Mouse (Mus musculus): ENCODE results near the gene Bmpr1b.

GRCm38 (mm10) chr3:141981613-141982432, 187.4 kb downstream of the Bmpr1b start:
- TF ChIP-seq CTCF (IDR thresholded peaks at IDR 0.05; ENCODE audit: insufficient read depth, low read length) (no peak), POLR2A (IDR thresholded peaks at IDR 0.05; ENCODE audit: borderline replicate concordance, extremely low read depth, low read depth, low read length) (no peak)

Data from lung, adult 2 months (tissue).